Mouse (Mus musculus) liver, embryonic 14.5 days (tissue): ENCODE data around the gene Pappa.

ENCODE experiments used
- CTCF ChIP-seq: IDR thresholded peaks from 2 replicates; pipeline ENCODE4 v1.5.1; 2016; ENCODE audit warnings: antibody characterized with exemption, low read depth, control low read depth
- EP300 ChIP-seq: IDR thresholded peaks from 2 replicates; pipeline ENCODE4 v1.6.1; 2016; ENCODE audit warnings: antibody characterized with exemption, low read depth

DNA sequence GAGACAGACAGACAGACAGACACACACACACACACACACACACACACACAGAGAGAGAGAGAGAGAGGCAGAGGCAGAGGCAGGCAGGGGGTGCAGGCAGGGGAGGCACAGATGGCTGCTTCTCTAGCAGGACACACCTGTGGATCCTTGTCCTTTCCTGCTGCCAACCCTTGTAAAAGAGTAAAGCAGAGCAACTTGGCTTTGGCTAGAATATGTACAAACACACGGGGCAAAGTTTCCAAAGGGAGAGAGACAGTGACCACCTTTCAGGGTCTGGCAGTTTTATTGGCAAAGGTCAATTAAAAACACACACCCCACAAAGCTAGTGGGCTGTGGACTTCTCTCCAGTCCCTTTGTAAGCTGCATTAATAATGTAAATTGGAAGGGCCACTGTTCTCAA, 249.9 kb downstream of the Pappa start:
- TF ChIP-seq CTCF, result no peak
- TF ChIP-seq EP300, result no peak
